Mouse (Mus musculus): ENCODE results near the gene Soat1.

DNA sequence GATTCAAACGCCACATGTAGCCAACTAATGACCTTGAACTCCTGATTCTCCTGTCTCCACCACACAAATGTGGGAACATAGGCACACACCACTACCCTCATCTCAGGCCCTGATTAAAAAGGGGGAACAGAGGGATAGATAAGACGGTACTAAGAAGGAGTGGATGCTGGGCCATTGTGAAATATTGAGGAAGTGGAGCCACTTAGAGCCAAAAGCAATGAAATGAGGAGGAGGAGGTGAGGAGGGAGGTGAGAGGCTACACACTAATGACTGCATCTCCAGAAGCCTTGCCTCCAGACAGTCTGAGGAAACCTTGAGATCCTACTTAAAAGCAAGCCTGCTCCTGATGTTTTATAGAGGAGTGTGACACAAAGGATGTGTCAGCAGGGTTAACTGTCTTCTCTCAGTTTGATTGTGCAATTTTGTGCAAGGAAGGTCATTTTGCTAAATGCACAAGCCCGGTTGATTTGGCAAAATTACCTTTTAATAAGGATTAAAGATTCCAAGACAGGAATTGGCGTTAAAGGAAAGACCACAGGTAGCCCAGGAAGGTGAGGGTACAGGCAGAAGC is 17.2 kb upstream of the Soat1 start:
- TF ChIP-seq HCFC1 (IDR thresholded peaks at IDR 0.05; ENCODE audit: borderline replicate concordance, insufficient read depth, low read length): no peak
- no peak for TF ChIP-seq ZC3H11A (IDR thresholded peaks at IDR 0.05; ENCODE audit: borderline replicate concordance, low read depth, low read length)
- no peak for TF ChIP-seq MAFK (IDR thresholded peaks at IDR 0.05; ENCODE audit: insufficient read depth, low read depth, low read length)
